Mouse (Mus musculus): ENCODE measurements at regions not wholly inside any gene's neighbourhood (a gene's known extent, or its start where the extent isn't known, plus 50 kb on each side); places are given as distances from the start of the nearest gene placed in this dataset.

DNA sequence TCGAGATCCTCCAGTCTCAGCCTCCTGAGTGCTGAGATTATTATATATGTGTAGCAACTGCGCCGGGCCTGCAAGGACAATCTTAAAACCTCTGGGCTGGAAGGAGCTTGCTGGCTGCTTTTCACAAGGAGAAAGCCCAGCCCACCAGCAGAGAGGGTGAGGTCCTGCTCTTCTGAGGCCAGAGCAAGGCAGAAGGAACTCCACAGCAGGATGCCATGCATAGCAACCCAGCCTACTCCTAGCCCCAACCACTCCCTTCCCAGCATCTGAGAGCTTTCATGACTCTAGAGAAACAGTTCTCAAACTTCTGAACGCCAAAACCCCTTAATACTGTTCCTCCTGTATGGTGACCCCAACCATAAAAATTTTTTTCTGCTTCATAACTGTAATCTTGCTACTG is 80.3 kb upstream of the Rpl38 start:
- TF ChIP-seq POLR2A (IDR thresholded peaks at IDR 0.05; ENCODE audit: low read depth, low read length) (no peak), CTCF (conservative IDR thresholded peaks at IDR 0.05; ENCODE audit: insufficient read depth, insufficient read length, low read depth, low read length) (no peak)

All from kidney, adult 2 months (tissue).